Mouse (Mus musculus) kidney, postnatal 36 days (tissue): ENCODE data around the gene Ccp110.

Experiments used
- DNase-seq, 2 experiments: peaks; one replicate each; pipeline ENCODE4 v3.0.0; 2021 to 2022; ENCODE audit warnings: mixed read lengths in 2 of 2

The Ccp110 gene

GRCm38 (mm10) chr7:118769655-118770054 lies 57.3 kb downstream of the Ccp110 start:
- DNase-seq = no peak

- DNase-seq = no peak
Measured at GRCm38 (mm10) chr7:118773027-118773426, 60.7 kb downstream of the Ccp110 start.

GRCm38 (mm10) chr7:118775991-118776390 lies 63.6 kb downstream of the Ccp110 start:
- DNase-seq = no peak

- DNase-seq = no peak
Measured at GRCm38 (mm10) chr7:118776491-118776890, 64.1 kb downstream of the Ccp110 start.

- DNase-seq = no peak
Measured at GRCm38 (mm10) chr7:118777598-118778394, 65.4 kb downstream of the Ccp110 start.

- no peak for DNase-seq
Measured at GRCm38 (mm10) chr7:118778561-118778960, 66.2 kb downstream of the Ccp110 start.

- DNase-seq = no peak
Measured at GRCm38 (mm10) chr7:118783305-118784001, 71.1 kb downstream of the Ccp110 start.

- DNase-seq = peak; percentile 44 to 61
Measured at GRCm38 (mm10) chr7:118786091-118786490, 73.7 kb downstream of the Ccp110 start.
